Mouse (Mus musculus): Measurements from ENCODE around the gene Fcrl5. TPM values are rescaled to one million over a fixed set of nuclear protein-coding genes. Genes with fewer than 3 reads are reported as not detected.

Fcrl5 gene
- not detected in 2 replicates for polyA plus RNA-seq (2015; fragmentation: Nextera tagmentation; extraction: Ambion mirVana)

DNA sequence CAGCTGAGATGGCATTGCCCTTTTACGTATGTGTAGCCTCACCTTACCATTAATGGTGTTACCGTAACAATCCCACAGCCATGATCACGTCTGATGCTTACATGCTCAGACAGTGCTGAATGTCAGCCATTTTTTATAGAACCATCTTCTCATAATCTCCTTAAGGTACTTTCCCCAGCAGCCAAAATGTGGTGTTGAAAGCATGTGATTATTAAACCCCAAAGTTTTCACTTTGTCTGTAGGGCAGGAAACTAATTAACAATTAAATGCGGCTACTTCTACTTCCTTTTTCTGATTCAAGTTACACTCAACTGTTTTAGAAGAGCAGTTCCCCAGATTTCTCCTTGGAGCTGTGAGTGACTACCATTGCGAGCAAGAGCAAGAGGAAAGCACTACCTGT, at the start of gene Fcrl5:
TSS of gene Fcrl5 (plus strand) at position 295 of the 400 bp plus-strand sequence.
- ATAC-seq (ENCODE audit: low read depth): no peak
- Histone ChIP-seq H3K9ac (no peak within 1 kb of the TSS), H3K9me3 (replicated peaks) (no peaks in the 10 kb centered on the region), H3K27ac (no peak within 1 kb of the TSS), H3K36me3 (no peaks in the 10 kb centered on the region), H3K4me1 (replicated peaks) (no peaks in the 10 kb centered on the region), H3K4me2 (no peak within 1 kb of the TSS), H3K27me3 (no peaks in the 10 kb centered on the region), H3K4me3 (replicated peaks) (no peak within 1 kb of the TSS)
- DNase-seq: no peak
- WGBS (ENCODE audit: insufficient replicate concordance): 61% methylated on average over 5 of the region's 5 CpGs

DNA sequence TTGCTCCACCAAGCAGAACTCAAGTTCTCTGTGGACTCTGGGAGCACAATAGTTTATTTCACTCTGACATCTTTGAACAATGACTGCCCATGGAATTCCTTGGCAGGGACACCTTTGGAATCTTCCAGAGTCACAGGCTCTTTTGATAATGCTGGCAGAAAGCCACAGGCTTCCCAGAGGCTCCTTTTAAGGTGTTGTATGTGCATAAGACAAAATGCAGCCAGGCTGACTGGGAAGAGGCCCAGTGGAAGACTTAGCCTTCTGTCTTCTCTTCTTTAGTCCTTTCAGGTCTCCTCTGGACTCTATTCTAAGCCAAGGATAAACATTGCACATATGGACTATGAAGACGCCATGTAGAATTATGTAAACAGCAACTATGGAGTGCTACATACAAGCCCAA, 44.6 kb upstream of the Fcrl5 start:
- DNase-seq: no peak
- Histone ChIP-seq H3K27me3 (no peaks in the 10 kb centered on the region), H3K9ac (no peak overlapping the region), H3K9me3 (replicated peaks) (no peaks in the 10 kb centered on the region), H3K27ac (no peak overlapping the region), H3K36me3 (no peaks in the 10 kb centered on the region), H3K4me1 (replicated peaks) (no peaks in the 10 kb centered on the region), H3K4me2 (no peak overlapping the region), H3K4me3 (replicated peaks) (no peak overlapping the region)
- WGBS (ENCODE audit: insufficient replicate concordance): 67% methylated on average over 1 of the region's 1 CpGs
- no peak for ATAC-seq (ENCODE audit: low read depth)

DNA sequence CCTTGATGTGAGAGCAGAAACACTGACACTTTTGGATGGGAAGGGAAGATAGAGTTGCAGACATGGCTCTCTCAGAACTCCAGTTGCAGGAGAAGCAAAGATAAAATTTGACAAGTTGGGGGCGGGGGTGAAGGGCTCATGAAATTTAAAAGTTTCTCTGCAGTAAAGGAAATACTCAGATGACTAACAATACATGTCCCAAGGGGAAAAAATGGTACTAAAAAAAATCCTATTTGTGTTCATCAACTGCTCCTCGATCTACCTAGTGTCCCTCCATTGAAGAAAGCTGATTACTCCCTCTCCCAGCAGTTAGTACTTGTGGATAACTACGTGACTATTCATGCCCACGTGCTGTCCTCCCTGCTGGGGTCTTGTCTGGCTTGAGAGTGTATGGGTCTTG, 36.8 kb upstream of the Fcrl5 start:
- no peaks in the 10 kb centered on the region for H3K4me1 ChIP-seq (replicated peaks)
- no peak overlapping the region for H3K4me2 ChIP-seq
- no peaks in the 10 kb centered on the region for H3K36me3 ChIP-seq
- no peak overlapping the region for H3K27ac ChIP-seq
- ATAC-seq (ENCODE audit: low read depth) (no peak), DNase-seq (no peak)
- H3K4me3 ChIP-seq (replicated peaks): no peak overlapping the region
- 45% methylated on average over 4 of the region's 4 CpGs for WGBS (ENCODE audit: insufficient replicate concordance)
- no peaks in the 10 kb centered on the region for H3K27me3 ChIP-seq
- H3K9ac ChIP-seq: no peak overlapping the region
- no peaks in the 10 kb centered on the region for H3K9me3 ChIP-seq (replicated peaks)

DNA sequence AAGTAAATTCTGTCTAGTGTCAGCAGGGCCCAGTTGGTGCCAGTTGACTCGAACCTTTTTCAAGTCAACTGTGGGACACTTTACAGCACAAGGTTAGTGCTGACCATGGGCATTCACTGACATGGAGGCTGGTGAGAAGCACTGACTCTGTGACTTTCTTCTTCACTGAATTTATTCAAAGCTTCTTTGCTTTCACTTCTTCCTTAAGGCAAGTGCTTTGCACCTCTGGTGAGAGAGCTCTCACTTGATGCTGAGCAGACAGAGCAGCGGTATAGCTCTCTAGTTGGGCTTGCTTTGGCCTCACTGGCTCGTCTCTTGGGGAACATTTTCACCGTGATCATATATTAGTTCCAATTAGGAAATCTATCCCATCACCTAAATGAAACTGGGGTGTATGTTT, 35.7 kb upstream of the Fcrl5 start:
- H3K9ac ChIP-seq: no peak overlapping the region
- no peaks in the 10 kb centered on the region for H3K27me3 ChIP-seq
- 63% methylated on average over 4 of the region's 4 CpGs for WGBS (ENCODE audit: insufficient replicate concordance)
- DNase-seq (no peak), ATAC-seq (ENCODE audit: low read depth) (no peak)
- H3K9me3 ChIP-seq (replicated peaks): no peaks in the 10 kb centered on the region
- no peaks in the 10 kb centered on the region for H3K36me3 ChIP-seq
- no peaks in the 10 kb centered on the region for H3K4me1 ChIP-seq (replicated peaks)
- H3K4me3 ChIP-seq (replicated peaks): no peak overlapping the region
- H3K27ac ChIP-seq: no peak overlapping the region
- H3K4me2 ChIP-seq: no peak overlapping the region

DNA sequence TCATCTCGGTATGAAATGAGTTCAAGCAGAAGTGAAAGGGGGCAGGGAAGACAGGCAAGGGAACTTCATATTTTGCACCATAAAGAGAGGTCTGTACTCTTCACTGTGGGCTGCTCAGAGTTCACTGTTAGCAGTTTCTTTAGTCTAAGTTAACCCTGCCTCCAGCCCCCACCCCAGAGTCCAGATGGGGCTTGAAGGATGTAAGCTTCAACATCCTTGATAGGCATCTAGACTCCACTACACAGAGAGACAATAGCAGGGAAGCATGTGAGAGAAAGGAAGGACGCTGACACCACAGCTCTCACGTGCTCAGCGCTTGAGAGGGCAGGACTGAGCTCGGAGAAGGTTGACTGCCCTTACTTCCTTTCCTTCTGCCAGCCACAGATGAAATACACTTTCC, 34.3 kb upstream of the Fcrl5 start:
- DNase-seq: no peak
- no peak overlapping the region for H3K27ac ChIP-seq

DNA sequence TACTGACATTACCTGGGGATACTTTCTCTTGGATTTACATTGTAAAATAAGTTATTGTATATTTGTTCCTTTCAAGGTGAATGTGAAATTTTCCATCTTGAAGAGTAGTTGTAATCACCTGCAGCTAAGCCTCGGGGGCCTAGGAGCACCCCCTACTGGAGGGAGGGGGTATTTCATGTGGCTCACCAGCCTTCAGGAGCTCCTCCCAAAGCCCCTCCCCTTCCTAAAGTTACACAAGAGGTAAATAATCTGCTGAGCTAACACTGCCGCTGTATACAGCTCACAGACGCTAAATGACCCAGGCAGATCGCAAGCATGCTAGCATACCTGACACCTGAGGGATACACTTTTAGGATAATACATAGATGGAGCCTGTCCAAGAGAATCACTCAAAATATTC, 27.4 kb upstream of the Fcrl5 start:
- ATAC-seq (ENCODE audit: low read depth) (no peak), DNase-seq (no peak)
- WGBS (ENCODE audit: insufficient replicate concordance): 16% methylated on average over 4 of the region's 4 CpGs
- Histone ChIP-seq H3K36me3 (no peaks in the 10 kb centered on the region), H3K9ac (no peak overlapping the region), H3K4me3 (replicated peaks) (no peak overlapping the region), H3K9me3 (replicated peaks) (no peaks in the 10 kb centered on the region), H3K27ac (no peak overlapping the region), H3K4me2 (no peak overlapping the region), H3K4me1 (replicated peaks) (no peaks in the 10 kb centered on the region), H3K27me3 (no peaks in the 10 kb centered on the region)

More for the DNA sequence above, 34.3 kb upstream of the Fcrl5 start:
- no peaks in the 10 kb centered on the region for H3K9me3 ChIP-seq (replicated peaks)
- no peak overlapping the region for H3K4me2 ChIP-seq
- ATAC-seq (ENCODE audit: low read depth): no peak
- WGBS (ENCODE audit: insufficient replicate concordance): 19% methylated on average over 5 of the region's 5 CpGs
- no peak overlapping the region for H3K9ac ChIP-seq
- H3K4me1 ChIP-seq (replicated peaks): no peaks in the 10 kb centered on the region
- no peaks in the 10 kb centered on the region for H3K36me3 ChIP-seq
- H3K27me3 ChIP-seq: no peaks in the 10 kb centered on the region
- no peak overlapping the region for H3K4me3 ChIP-seq (replicated peaks)

DNA sequence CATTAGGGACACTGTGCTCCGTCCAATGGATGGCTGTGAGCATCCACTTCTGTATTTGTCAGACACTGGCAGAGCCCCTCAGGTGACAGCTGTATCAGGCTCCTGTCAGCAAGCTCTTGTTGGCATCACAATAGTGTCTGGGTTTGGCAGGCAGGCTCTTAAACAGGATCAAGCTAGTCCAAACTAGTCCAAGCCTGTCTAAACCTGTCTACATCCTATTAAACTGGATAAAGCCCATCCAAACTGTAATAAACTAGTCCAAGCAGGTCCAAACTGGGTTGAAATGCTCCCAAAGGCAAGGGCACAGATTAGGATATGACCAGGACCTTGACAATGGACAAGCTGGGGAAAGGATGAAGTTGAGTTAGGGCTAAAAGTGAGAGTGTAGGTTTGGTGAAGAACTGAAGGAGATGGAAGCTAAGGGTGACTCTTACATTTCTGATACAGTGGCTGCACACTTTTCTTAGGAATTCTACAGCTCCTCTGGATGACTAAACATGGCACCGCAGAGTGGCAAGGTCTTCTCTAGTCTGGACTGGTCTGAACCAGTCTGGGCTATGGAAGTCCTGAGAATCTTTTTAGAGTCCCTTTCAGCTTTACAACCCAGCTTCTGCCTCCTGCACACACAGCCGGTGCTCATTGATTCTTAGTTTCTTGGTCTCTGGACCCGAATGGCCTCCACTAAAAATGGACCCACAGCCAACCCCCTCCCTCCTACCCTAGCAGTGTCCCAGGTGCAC, 26.2 kb upstream of the Fcrl5 start:
- no peaks in the 10 kb centered on the region for H3K9me3 ChIP-seq (replicated peaks)
- H3K9ac ChIP-seq: no peak overlapping the region
- H3K36me3 ChIP-seq: no peaks in the 10 kb centered on the region
- no peak for DNase-seq
- no peak overlapping the region for H3K27ac ChIP-seq
- ATAC-seq (ENCODE audit: low read depth): no peak
- no peak overlapping the region for H3K4me2 ChIP-seq
- no peaks in the 10 kb centered on the region for H3K27me3 ChIP-seq
- WGBS (ENCODE audit: insufficient replicate concordance): 78% methylated on average over 4 of the region's 4 CpGs
- H3K4me3 ChIP-seq (replicated peaks): no peak overlapping the region
- no peaks in the 10 kb centered on the region for H3K4me1 ChIP-seq (replicated peaks)

DNA sequence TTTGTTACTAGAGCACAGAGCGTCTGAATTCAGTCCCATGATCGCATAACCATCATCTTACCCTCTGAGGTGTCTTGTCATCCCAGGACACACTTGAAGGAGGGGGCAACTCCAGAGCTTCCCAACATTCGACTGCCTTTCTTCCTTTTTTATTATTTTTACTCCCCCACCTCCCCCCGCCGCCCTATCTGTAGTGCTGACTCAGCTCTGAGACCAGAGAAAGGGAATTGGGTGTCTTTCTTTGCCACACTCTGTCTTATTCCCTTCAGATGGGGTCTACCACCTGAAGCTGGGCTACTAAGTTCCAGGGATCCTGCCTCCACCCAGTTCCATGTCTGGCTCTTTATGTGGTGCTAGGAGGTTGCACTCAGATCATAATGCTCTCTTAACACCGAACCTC, 25.0 kb upstream of the Fcrl5 start:
- Histone ChIP-seq H3K36me3 (no peaks in the 10 kb centered on the region), H3K27me3 (no peaks in the 10 kb centered on the region), H3K4me1 (replicated peaks) (no peaks in the 10 kb centered on the region), H3K4me2 (no peak overlapping the region), H3K9ac (no peak overlapping the region), H3K4me3 (replicated peaks) (no peak overlapping the region), H3K27ac (no peak overlapping the region), H3K9me3 (replicated peaks) (no peaks in the 10 kb centered on the region)
- no peak for ATAC-seq (ENCODE audit: low read depth)
- no peak for DNase-seq
- WGBS (ENCODE audit: insufficient replicate concordance): 65% methylated on average over 6 of the region's 6 CpGs

DNA sequence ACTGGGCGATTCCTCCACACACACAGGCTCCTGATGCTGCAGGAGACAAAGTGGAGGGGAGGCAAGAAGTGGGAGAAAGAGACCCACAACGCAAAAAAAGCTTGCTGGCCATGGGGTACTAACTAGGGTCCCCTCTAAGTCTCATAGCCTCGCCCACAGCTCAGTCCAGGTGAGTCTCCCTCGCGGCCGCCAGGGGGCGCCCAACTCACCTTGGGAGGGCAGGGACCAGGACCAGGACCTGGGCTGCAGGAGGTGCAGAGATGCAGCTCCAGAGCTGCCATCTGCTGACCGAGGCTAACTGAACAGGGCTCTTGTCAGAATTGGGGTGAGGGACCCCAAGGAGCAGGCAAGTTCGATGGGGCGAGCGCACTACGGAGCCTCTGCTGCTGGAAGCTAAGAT, 24.4 kb upstream of the Fcrl5 start:
- H3K9ac ChIP-seq: no peak overlapping the region
- H3K4me2 ChIP-seq: no peak overlapping the region
- no peaks in the 10 kb centered on the region for H3K27me3 ChIP-seq
- DNase-seq: no peak
- no peaks in the 10 kb centered on the region for H3K9me3 ChIP-seq (replicated peaks)
- H3K36me3 ChIP-seq: no peaks in the 10 kb centered on the region
- no peak overlapping the region for H3K4me3 ChIP-seq (replicated peaks)
- H3K4me1 ChIP-seq (replicated peaks): no peaks in the 10 kb centered on the region
- 7% methylated on average over 12 of the region's 12 CpGs for WGBS (ENCODE audit: insufficient replicate concordance)
- peak; percentile 53 for ATAC-seq (ENCODE audit: low read depth)
- no peak overlapping the region for H3K27ac ChIP-seq

DNA sequence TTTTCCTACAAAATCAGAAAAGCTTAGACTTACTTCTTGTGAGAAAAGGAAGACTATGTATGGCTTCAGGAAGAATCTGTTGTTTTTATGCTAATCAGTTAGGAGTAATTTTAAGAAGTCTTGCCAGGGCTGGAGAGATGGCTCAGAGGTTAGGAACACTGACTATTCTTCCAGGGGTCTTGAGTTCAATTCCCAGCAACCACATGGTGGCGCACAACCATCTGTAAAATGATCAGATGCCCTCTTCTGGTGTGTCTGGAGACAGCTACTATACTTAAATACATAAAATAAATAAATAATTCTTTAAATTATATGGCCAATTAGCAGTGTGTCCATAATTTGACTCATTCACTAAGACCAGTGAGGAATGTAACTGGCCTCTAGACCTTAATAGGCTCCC, 14.9 kb upstream of the Fcrl5 start:
- no peaks in the 10 kb centered on the region for H3K36me3 ChIP-seq
- 38% methylated on average over 1 of the region's 1 CpGs for WGBS (ENCODE audit: insufficient replicate concordance)
- H3K27me3 ChIP-seq: no peaks in the 10 kb centered on the region
- no peak overlapping the region for H3K27ac ChIP-seq
- no peaks in the 10 kb centered on the region for H3K9me3 ChIP-seq (replicated peaks)
- H3K4me2 ChIP-seq: no peak overlapping the region
- DNase-seq: no peak
- ATAC-seq (ENCODE audit: low read depth): no peak
- no peak overlapping the region for H3K9ac ChIP-seq
- no peak overlapping the region for H3K4me3 ChIP-seq (replicated peaks)
- H3K4me1 ChIP-seq (replicated peaks): no peaks in the 10 kb centered on the region

DNA sequence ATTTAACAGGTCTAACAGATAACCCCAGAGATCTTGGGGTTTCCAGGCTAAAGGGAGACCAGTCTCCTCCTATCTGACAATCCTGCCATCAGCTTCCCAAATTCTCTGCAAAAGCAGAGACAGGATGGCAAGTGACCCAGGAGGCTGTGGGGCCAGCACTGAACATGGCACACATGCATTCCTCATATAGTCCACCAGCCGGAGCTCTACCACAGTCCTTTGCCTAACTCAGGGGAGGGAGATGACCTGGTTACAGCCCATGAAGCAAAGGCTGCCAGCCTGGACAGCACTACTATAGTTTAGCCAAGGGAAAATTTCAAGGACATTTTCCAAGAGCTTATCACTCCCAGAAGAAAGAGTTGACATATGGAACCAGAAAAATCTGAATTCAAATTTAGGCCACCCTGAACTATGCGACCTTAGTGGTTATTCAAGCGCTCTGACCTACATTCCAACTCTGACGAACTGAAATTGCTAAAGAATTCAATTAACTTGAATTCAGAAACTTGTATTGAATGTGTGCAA, 13.1 kb upstream of the Fcrl5 start:
- 78% methylated on average over 4 of the region's 4 CpGs for WGBS (ENCODE audit: insufficient replicate concordance)
- Histone ChIP-seq H3K27ac (no peak overlapping the region), H3K9ac (no peak overlapping the region), H3K27me3 (no peaks in the 10 kb centered on the region), H3K9me3 (replicated peaks) (no peaks in the 10 kb centered on the region), H3K4me1 (replicated peaks) (no peaks in the 10 kb centered on the region), H3K4me2 (no peak overlapping the region), H3K4me3 (replicated peaks) (no peak overlapping the region), H3K36me3 (no peaks in the 10 kb centered on the region)
- DNase-seq (no peak), ATAC-seq (ENCODE audit: low read depth) (no peak)

DNA sequence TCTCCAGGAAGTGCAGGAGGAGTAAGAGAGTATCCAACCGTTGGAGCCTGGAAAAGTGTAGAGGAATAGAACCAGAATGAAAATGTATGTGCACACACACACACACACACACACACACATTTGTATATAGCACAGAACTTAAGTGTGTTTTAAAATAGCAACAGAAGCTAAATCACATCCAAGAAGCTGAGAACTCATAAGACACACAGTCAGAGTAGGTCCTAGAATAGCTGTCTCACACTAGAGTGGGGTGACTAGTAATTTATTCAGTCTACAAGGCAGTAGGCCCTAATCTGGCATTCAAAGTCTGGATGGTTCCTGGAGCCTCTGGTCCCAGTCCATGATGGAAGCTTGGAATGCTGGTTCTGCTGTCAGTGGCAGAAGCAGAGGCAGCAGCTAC, 5.0 kb downstream of the Fcrl5 start:
- Histone ChIP-seq H3K27ac (no peak overlapping the region), H3K4me3 (replicated peaks) (no peak overlapping the region), H3K9me3 (replicated peaks) (no peaks in the 10 kb centered on the region), H3K36me3 (no peaks in the 10 kb centered on the region), H3K27me3 (no peaks in the 10 kb centered on the region), H3K4me2 (no peak overlapping the region), H3K4me1 (replicated peaks) (no peaks in the 10 kb centered on the region), H3K9ac (no peak overlapping the region)
- ATAC-seq (ENCODE audit: low read depth) (no peak), DNase-seq (no peak)
- 69% methylated on average over 1 of the region's 1 CpGs for WGBS (ENCODE audit: insufficient replicate concordance)
